Mouse (Mus musculus) kidney, embryonic 16.5 days (tissue): ENCODE data around the gene Kcnh2. TPM values are rescaled to one million over a fixed set of nuclear protein-coding genes. Genes with fewer than 3 reads are reported as not detected.
A peak's percentile ranks its signal among the peaks of the same experiment; 100 is the strongest.

ENCODE experiments used
- ATAC-seq: fragments of 200-750 bp; cut with Nextera tagmentation; 2 replicates; pipeline ENCODE4 v1.8.0; 2017; ENCODE audit warnings: moderate TSS enrichment; ENCODE audit not compliant: low FRiP score, low TSS enrichment
- H3K27ac ChIP-seq: fragments of 300-500 bp; sonication (generic); 2 replicates; pipeline ENCODE4 v1.5.1; 2014; ENCODE audit warnings: low read length
- H3K27me3 ChIP-seq: fragments of 300-500 bp; sonication (generic); 2 replicates; pipeline ENCODE4 v1.6.1; 2014; ENCODE audit warnings: low read length, control low read depth, mixed read lengths; ENCODE audit not compliant: insufficient read depth
- H3K36me3 ChIP-seq: fragments of 300-500 bp; sonication (generic); 2 replicates; pipeline ENCODE4 v1.6.1; 2014; ENCODE audit warnings: low read length, control low read depth, mixed read lengths; ENCODE audit not compliant: insufficient read depth
- H3K4me1 ChIP-seq: fragments of 300-500 bp; sonication (generic); 2 replicates; pipeline ENCODE4 v1.6.1; 2014; ENCODE audit warnings: low read length, control low read depth, mixed read lengths; ENCODE audit not compliant: insufficient read depth
- H3K4me2 ChIP-seq: fragments of 300-500 bp; sonication (generic); replicated peaks from 2 replicates; pipeline ENCODE4 v1.6.1; 2014; ENCODE audit warnings: low read depth, low read length
- H3K4me3 ChIP-seq: fragments of 300-500 bp; sonication (generic); 2 replicates; pipeline ENCODE4 v1.5.1; 2014; ENCODE audit warnings: mild to moderate bottlenecking, low read length
- H3K9ac ChIP-seq: fragments of 300-500 bp; sonication (generic); replicated peaks from 2 replicates; pipeline ENCODE4 v1.6.1; 2014; ENCODE audit warnings: low read length
- H3K9me3 ChIP-seq: fragments of 300-500 bp; sonication (generic); 2 replicates; pipeline ENCODE4 v1.6.1; 2016; ENCODE audit warnings: low read length, control low read depth
- WGBS: fragments of 180-500 bp; shearing (Covaris S2); extraction: QIAGEN DNeasy Blood & Tissue Kit; methylation state at CpG from one replicate; pipeline ENCODE4 v1.1.7; 2014; 5-methylcytosine and 5-hydroxymethylcytosine counted together
- polyA plus RNA-seq: library from polyadenylated mRNA; unstranded; fragments of >200 nt; fragmentation: Nextera tagmentation; extraction: Ambion mirVana; gene quantifications from 2 replicates; pipeline ENCODE4 v1.2.1, GENCODE M21; 2015

Kcnh2 gene
- polyA plus RNA-seq, 1 experiment from 2014 or later: 6.5 TPM

DNA sequence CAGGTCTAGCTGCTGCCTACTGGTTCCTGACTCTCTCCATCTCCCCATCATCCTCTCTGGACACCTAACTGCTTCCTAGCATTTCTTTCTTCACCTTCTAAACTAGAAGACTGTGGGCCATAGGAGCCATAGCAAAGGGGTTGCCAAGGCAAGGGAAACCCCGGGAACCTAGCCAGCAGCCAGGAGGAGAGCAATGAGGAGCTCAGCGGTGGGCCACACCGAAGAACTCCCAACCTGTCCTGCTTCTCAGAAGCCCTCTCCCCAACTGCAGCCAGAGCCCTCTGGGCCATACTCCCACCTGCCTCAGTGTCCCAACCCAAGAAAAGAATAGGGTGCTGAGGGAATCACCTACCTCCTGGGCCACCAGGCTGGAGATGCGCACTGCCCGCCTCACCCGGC, 22.6 kb downstream of the Kcnh2 start:
- ATAC-seq: no peak
- H3K9me3 ChIP-seq: no peaks in the 10 kb centered on the region
- peak overlapping the region; percentile 70 for H3K9ac ChIP-seq
- no peaks in the 10 kb centered on the region for H3K27me3 ChIP-seq
- peak overlapping the region; percentile 36 for H3K4me3 ChIP-seq
- H3K4me1 ChIP-seq: peaks cover 19% of the 10 kb centered on the region
- peak overlapping the region; percentile 61 for H3K27ac ChIP-seq
- H3K4me2 ChIP-seq: peak overlapping the region; percentile 63
- peaks cover 20% of the 10 kb centered on the region; the same call in 1 of the 2 replicates for H3K36me3 ChIP-seq
- WGBS: 74% methylated on average over 6 of the region's 6 CpGs

DNA sequence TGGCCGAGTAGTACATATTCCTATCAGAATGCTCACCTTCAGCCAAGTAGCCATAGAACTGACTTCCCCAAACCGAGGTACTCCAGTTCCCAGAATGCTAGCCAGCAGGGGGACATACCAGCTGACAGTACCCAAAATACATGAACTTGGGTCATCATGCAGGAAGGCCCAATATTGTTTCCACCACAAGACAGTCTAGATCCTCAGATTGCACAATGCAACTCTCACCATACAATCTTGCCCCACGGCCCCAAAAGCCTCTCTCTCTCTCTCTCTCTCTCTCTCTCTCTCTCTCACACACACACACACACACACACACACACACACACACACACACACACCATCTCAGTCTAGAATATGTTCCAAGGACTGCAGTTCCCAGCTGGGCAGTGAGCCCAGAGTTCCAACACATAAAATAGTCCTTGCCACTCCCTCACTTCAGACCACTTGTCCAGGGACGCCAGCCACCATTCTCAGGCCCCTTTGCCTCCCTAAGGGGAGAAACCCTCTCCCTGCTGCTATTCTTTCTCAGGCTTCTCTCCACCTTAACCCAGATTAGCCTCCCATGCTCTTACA, 24.5 kb downstream of the Kcnh2 start:
- 0 out of 2 replicates have a peak overlapping the region, but pooled peaks have one; percentile 23 for H3K9ac ChIP-seq
- no peak overlapping the region for H3K27ac ChIP-seq
- no peak overlapping the region for H3K4me2 ChIP-seq
- no peaks in the 10 kb centered on the region for H3K9me3 ChIP-seq
- H3K4me3 ChIP-seq: no peak overlapping the region
- H3K36me3 ChIP-seq: peaks cover 20% of the 10 kb centered on the region; the same call in 1 of the 2 replicates
- H3K4me1 ChIP-seq: peaks cover 28% of the 10 kb centered on the region
- 65% methylated on average over 4 of the region's 4 CpGs for WGBS
- H3K27me3 ChIP-seq: no peaks in the 10 kb centered on the region
- no peak for ATAC-seq

DNA sequence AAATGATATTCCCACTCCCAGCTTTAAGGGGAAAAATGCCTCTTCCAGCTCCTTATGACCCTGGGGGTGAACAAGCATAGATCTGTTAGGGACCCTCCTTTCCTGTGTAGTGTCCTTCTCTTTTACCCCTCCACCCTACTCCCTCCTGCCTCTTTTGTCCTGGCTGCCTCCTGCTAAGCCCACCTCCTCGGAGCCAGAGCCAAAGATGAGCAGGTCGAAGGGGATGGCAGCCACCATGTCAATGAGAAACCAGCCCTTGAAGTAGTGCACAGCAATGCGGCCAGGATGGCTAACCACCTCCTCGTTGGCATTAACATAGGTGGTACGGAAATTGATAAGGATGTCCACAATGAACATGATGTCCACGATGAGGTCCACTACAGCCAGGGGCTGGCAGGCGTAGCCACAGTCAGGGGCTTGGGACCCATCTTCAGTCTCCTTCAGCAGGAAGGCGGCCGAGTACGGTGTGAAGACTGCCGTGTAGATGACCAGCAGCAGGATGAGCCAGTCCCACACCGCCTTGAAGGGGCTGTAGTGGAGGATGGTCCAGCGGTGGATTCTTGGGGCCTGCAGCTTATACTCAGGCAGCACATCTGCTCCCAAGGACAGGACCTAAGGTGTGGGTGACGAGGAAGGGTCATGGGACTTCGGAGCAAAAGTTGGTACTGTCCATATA, 25.1 kb downstream of the Kcnh2 start:
- Histone ChIP-seq H3K36me3 (peaks cover 20% of the 10 kb centered on the region; the same call in 1 of the 2 replicates), H3K27me3 (no peaks in the 10 kb centered on the region), H3K9me3 (no peaks in the 10 kb centered on the region), H3K4me2 (no peak overlapping the region), H3K4me3 (no peak overlapping the region), H3K9ac (no peak overlapping the region), H3K27ac (no peak overlapping the region), H3K4me1 (peaks cover 30% of the 10 kb centered on the region)
- no peak for ATAC-seq
- 90% methylated on average over 15 of the region's 15 CpGs for WGBS

DNA sequence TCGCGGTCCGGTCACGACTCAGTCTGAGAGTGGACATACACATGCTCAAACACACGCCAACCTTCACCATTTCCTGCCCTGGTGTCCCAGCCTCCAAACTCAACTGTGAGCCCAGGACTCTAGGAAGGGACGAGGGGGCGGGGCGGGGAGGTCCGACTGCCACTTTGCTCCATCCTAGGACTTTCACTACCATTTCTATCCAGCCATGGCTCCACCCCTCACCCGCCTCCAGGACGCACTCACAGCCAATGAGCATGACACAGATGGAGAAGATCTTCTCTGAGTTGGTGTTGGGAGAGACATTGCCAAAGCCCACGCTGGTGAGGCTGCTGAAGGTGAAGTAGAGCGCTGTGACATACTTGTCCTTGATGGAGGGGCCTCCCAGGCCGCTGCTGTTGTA, 26.2 kb downstream of the Kcnh2 start:
- 50% methylated on average over 14 of the region's 14 CpGs for WGBS
- no peak overlapping the region for H3K4me2 ChIP-seq
- H3K36me3 ChIP-seq: peaks cover 20% of the 10 kb centered on the region; the same call in 1 of the 2 replicates
- H3K4me3 ChIP-seq: no peak overlapping the region
- H3K27ac ChIP-seq: no peak overlapping the region
- no peaks in the 10 kb centered on the region for H3K27me3 ChIP-seq
- H3K9me3 ChIP-seq: no peaks in the 10 kb centered on the region
- no peak for ATAC-seq
- H3K4me1 ChIP-seq: peaks cover 38% of the 10 kb centered on the region
- H3K9ac ChIP-seq: no peak overlapping the region

DNA sequence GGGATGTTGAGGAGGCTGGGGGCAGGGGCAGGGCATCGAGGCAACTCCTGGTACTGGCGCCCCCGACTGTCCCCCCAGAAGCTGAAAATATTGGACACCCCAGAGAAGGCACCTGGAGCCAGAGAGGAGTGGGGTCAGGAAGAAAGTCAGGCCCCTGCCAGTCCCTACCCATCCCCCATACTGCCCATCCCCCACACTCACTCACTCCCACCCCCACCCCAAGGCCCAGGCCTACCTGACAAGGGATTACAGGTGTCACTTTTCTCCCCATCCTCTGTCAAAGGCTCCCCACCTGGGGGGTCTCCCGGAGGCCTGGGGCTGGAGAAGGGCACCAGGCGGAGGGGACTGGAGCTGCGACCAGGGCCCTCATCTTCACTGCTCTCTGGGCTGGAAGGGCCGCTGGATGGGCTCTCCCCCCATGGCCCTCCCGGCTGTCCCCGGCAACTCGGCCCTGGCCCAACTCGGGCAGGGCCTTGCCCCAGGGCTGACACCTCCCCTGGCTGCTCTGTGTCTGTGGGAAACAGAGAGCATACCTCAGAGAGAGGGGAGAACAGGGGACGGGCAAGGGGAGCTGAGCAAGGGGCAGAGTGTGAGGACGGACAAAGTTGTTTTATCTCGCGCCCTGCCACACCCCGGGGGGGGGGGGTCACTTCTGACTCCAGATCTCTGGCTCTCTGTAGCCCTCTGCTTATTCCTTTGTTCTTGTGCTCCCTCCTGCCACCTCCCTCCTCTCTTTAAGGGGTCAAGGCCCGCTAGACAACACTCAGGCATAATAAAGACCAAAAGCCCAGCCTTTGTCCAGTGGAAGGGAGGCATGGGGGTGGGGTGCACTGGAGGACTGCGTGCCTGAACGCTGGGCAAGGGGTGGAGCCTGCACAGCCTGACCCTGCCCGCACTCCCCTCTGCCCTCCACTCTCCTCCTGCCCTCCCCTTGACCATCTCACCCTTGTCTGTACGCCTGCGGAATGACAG, 29.4 kb downstream of the Kcnh2 start:
- H3K4me2 ChIP-seq: 0 out of 2 replicates have a peak overlapping the region, but pooled peaks have one; percentile 3
- H3K27ac ChIP-seq: no peak overlapping the region
- no peaks in the 10 kb centered on the region for H3K27me3 ChIP-seq
- WGBS: 17% methylated on average over 22 of the region's 22 CpGs
- peaks cover 20% of the 10 kb centered on the region; the same call in 1 of the 2 replicates for H3K36me3 ChIP-seq
- no peaks in the 10 kb centered on the region for H3K9me3 ChIP-seq
- ATAC-seq: no peak
- peaks cover 22% of the 10 kb centered on the region for H3K4me1 ChIP-seq
- no peak overlapping the region for H3K4me3 ChIP-seq
- H3K9ac ChIP-seq: no peak overlapping the region

DNA sequence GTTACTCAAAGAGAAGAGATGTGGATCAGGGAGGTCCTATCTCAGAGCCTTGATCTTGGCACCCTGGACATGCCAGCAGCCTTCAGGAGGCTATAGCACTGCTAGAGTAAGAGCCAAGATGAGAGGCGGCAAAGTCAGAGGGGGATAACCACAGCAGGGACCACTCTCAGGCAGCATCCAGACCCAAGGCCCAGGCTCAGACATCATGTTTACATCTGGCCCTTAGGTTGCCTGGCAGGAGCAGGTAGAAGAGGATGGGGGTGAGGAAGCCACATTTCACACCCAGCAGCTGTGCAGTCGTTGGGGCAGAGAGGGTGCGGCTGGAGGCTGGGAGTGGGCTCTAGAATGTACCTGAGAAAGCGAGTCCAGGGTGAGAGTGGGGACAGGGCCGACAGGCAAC, 30.5 kb downstream of the Kcnh2 start:
- Histone ChIP-seq H3K27ac (no peak overlapping the region), H3K9me3 (no peaks in the 10 kb centered on the region), H3K9ac (no peak overlapping the region), H3K4me3 (no peak overlapping the region), H3K27me3 (no peaks in the 10 kb centered on the region), H3K36me3 (peaks cover 15% of the 10 kb centered on the region; the same call in 1 of the 2 replicates), H3K4me2 (no peak overlapping the region), H3K4me1 (peaks cover 22% of the 10 kb centered on the region)
- WGBS: 55% methylated on average over 5 of the region's 5 CpGs
- ATAC-seq: no peak

DNA sequence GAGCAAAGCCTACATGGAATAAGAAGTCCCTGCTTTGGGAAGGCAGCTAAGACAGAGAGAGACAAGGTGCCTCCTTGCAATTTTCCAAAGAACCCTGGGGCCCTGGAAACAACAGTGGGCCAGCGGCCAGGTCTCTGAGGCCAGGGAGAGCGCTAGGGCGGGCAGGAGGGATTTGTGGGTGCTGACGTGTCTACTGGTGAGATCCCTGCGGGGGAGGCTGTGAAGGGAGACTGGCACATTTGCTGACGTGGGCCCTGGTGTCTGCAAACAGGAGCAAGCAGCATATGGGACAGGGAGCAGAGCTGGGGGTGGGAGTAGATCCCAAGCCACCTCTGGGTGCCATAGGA, 31.0 kb downstream of the Kcnh2 start:
- Histone ChIP-seq H3K27me3 (no peaks in the 10 kb centered on the region), H3K9ac (peak overlapping the region; percentile 22; the same call in 1 of the 2 replicates), H3K36me3 (peaks cover 13% of the 10 kb centered on the region; the same call in 1 of the 2 replicates), H3K9me3 (no peaks in the 10 kb centered on the region), H3K4me2 (peak overlapping the region; percentile 26), H3K4me3 (peak overlapping the region; percentile 14), H3K4me1 (peaks cover 22% of the 10 kb centered on the region), H3K27ac (peak overlapping the region; percentile 65)
- no peak for ATAC-seq
- 40% methylated on average over 6 of the region's 6 CpGs for WGBS

DNA sequence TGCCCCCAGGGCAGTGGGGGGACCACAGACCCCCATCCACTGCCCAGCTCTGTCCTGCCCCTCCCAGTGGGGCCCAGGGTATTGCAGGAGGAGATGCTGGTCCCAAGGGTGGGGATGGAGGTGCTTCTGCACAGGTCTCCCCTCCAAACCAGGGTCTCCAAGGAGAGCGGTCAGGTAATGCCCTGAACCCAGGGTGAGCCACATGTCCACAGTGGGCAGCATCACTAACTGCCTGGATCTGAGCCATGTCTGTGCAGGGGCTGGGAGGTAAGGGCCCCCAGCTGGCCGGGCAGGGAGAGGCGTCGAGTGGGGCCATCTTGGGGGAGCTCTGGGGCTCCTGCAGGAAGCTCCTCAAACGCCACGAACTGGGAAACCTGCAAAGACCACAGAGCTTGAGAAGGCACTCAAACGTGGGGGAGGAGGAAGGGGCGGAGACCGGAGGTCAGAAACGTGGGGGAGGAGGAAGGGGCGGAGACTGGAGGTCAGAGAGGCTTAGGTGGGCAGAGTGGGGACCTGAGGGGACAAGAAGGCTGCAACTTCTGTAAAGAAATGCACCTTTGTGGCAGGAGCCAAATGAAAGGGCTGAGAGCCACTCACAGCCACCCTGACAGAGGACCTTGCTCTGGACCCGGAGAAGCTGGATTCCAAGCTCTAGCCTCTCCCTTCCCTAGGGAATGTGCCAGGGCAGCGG, 31.5 kb downstream of the Kcnh2 start:
- 0 out of 2 replicates have a peak, but pooled peaks cover 9% of the 10 kb centered on the region for H3K36me3 ChIP-seq
- ATAC-seq: peak; percentile 55; the same call in 1 of the 2 replicates
- peak overlapping the region; percentile 65 for H3K27ac ChIP-seq
- H3K27me3 ChIP-seq: no peaks in the 10 kb centered on the region
- peaks cover 22% of the 10 kb centered on the region for H3K4me1 ChIP-seq
- no peaks in the 10 kb centered on the region for H3K9me3 ChIP-seq
- H3K4me3 ChIP-seq: peak overlapping the region; percentile 14
- 13% methylated on average over 13 of the region's 13 CpGs for WGBS
- H3K4me2 ChIP-seq: peak overlapping the region; percentile 26
- H3K9ac ChIP-seq: peak overlapping the region; percentile 22; the same call in 1 of the 2 replicates

DNA sequence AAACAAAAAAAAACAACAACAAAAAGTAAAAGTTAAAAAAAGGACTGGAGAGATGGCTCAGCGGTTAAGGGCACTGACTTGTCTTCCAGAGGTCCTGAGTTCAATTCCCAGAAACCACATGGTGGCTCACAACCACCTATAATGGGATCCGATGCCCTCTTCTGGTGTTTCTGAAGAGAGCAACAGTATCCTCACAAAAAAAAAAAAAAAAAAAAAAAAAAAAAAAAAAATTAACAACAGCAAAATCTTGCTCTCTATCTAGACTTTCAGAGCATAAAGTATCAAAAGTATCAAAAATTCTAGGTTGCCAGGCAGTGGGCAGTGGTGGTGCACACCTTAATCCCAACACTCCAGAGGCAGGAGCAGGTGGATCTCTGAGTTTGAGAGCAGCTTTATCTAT, 42.2 kb downstream of the Kcnh2 start:
- Histone ChIP-seq H3K4me2 (no peak overlapping the region), H3K4me3 (no peak overlapping the region), H3K9ac (no peak overlapping the region), H3K27me3 (no peaks in the 10 kb centered on the region), H3K4me1 (no peaks in the 10 kb centered on the region), H3K36me3 (no peaks in the 10 kb centered on the region), H3K27ac (no peak overlapping the region), H3K9me3 (peaks cover 8% of the 10 kb centered on the region)
- WGBS: 94% methylated on average over 2 of the region's 2 CpGs
- ATAC-seq: no peak
